Mouse (Mus musculus): ENCODE measurements at regions not wholly inside any gene's neighbourhood (a gene's known extent, or its start where the extent isn't known, plus 50 kb on each side); places are given as distances from the start of the nearest gene placed in this dataset.

DNA sequence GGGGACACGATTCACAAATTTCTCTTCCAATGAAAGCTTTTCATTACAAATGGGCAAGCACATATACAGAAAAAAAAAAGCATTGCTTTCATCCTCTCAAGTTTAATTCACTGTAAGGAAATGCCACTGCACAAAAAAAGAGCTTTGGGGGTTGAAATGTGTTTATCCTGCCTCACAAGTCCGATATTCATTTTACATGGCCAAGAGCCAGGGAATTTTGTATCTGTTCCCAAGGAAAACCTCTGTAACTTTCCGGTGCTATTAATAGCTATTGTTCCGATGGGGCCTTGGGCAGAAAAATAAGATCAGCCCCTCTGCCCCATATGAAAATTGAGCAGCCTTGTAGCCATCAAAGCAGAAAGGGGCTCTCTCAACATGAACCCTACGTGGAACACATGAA, 465.9 kb upstream of the Mki67 start:
- Histone ChIP-seq H3K4me3 (ENCODE audit: low read depth, low read length) (no peak overlapping the region), H3K4me2 (ENCODE audit: low read depth, low read length) (no peak overlapping the region), H3K27ac (replicated peaks; ENCODE audit: low read depth, low read length) (no peak overlapping the region), H3K36me3 (replicated peaks; ENCODE audit: control insufficient read depth, insufficient read depth, low read depth, low read length) (no peaks in the 10 kb centered on the region), H3K4me1 (ENCODE audit: control insufficient read depth, insufficient read depth, low read length) (no peaks in the 10 kb centered on the region), H3K27me3 (ENCODE audit: control insufficient read depth, insufficient read depth, low read length) (no peaks in the 10 kb centered on the region), H3K9ac (replicated peaks; ENCODE audit: low read length) (no peak overlapping the region), H3K9me3 (replicated peaks; ENCODE audit: control insufficient read depth, low read length) (no peaks in the 10 kb centered on the region)
- DNase-seq (ENCODE audit: low spot score) (no peak), ATAC-seq (replicated peaks; ENCODE audit: insufficient number of reproducible peaks, low FRiP score, low TSS enrichment, low read depth) (no peak)
- WGBS: 85% methylated on average over 5 of the region's 5 CpGs

DNA sequence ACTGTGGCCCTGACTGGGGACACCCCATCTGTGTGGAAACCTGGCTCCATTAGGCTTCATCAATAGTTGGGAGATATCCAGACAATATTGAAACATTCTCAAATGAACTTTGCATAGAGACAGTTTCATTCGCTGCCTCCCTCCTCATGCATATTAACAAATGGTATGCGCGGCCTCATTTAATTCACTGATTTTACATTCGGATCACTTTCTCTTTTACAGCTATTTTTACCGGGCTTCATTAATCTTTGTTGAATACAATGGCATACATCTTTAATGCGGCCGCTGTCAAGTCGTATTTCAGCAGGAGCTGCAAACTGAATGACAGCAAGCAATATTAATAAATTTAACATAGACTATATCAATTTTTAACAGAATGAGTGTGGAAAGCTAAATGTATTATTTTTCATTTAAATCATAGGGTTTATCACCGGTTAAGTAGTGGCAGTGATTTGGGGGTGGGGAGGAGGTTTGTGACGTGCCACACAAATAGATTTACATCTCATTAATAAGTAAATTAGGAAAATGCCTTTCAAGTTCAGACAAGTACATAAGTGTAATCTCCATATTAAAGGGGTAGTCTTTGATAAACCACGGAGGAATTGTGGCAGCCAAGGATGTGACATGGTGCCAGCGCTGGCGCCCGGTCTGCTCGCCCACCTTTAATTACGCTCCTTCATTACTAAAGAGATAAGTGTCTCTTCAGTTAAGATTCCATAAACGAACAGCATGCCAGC, 480.4 kb upstream of the Mki67 start:
- WGBS: 88% methylated on average over 17 of the region's 17 CpGs
- H3K36me3 ChIP-seq (replicated peaks; ENCODE audit: control insufficient read depth, insufficient read depth, low read depth, low read length): no peaks in the 10 kb centered on the region
- no peak overlapping the region for H3K4me2 ChIP-seq (ENCODE audit: low read depth, low read length)
- ATAC-seq (replicated peaks; ENCODE audit: insufficient number of reproducible peaks, low FRiP score, low TSS enrichment, low read depth) (no peak), DNase-seq (ENCODE audit: low spot score) (no peak)
- H3K9ac ChIP-seq (replicated peaks; ENCODE audit: low read length): no peak overlapping the region
- no peaks in the 10 kb centered on the region for H3K9me3 ChIP-seq (replicated peaks; ENCODE audit: control insufficient read depth, low read length)
- no peak overlapping the region for H3K27ac ChIP-seq (replicated peaks; ENCODE audit: low read depth, low read length)
- no peaks in the 10 kb centered on the region for H3K27me3 ChIP-seq (ENCODE audit: control insufficient read depth, insufficient read depth, low read length)
- no peak overlapping the region for H3K4me3 ChIP-seq (ENCODE audit: low read depth, low read length)
- H3K4me1 ChIP-seq (ENCODE audit: control insufficient read depth, insufficient read depth, low read length): no peaks in the 10 kb centered on the region

DNA sequence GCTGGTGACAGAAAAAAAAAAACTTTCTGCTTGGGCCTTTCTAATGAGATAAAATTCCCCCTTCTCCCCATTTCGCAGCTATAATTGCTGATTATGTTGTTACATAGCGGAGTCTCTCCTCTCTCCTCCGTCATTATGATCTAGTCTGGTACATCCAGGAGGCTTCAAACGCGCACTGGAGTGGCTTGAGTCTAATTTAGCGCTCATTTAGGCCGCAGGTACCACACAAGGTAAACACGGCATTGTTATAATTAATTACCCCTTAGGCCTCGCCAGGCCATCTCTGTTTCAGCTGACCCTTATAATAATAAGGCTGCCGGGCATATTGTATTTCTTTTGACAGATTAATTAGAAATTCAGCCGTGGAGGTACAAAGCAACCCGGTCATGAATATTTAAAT, 492.7 kb upstream of the Mki67 start:
- no peaks in the 10 kb centered on the region for H3K9me3 ChIP-seq (replicated peaks; ENCODE audit: control insufficient read depth, low read length)
- no peak for DNase-seq (ENCODE audit: low spot score)
- no peak overlapping the region for H3K9ac ChIP-seq (replicated peaks; ENCODE audit: low read length)
- H3K36me3 ChIP-seq (replicated peaks; ENCODE audit: control insufficient read depth, insufficient read depth, low read depth, low read length): no peaks in the 10 kb centered on the region
- H3K4me1 ChIP-seq (ENCODE audit: control insufficient read depth, insufficient read depth, low read length): peaks cover 3% of the 10 kb centered on the region
- H3K4me3 ChIP-seq (ENCODE audit: low read depth, low read length): no peak overlapping the region
- no peak for ATAC-seq (replicated peaks; ENCODE audit: insufficient number of reproducible peaks, low FRiP score, low TSS enrichment, low read depth)
- H3K27ac ChIP-seq (replicated peaks; ENCODE audit: low read depth, low read length): no peak overlapping the region
- no peaks in the 10 kb centered on the region for H3K27me3 ChIP-seq (ENCODE audit: control insufficient read depth, insufficient read depth, low read length)
- 64% methylated on average over 12 of the region's 12 CpGs for whole genome bisulfite sequencing
- no peak overlapping the region for H3K4me2 ChIP-seq (ENCODE audit: low read depth, low read length)

DNA sequence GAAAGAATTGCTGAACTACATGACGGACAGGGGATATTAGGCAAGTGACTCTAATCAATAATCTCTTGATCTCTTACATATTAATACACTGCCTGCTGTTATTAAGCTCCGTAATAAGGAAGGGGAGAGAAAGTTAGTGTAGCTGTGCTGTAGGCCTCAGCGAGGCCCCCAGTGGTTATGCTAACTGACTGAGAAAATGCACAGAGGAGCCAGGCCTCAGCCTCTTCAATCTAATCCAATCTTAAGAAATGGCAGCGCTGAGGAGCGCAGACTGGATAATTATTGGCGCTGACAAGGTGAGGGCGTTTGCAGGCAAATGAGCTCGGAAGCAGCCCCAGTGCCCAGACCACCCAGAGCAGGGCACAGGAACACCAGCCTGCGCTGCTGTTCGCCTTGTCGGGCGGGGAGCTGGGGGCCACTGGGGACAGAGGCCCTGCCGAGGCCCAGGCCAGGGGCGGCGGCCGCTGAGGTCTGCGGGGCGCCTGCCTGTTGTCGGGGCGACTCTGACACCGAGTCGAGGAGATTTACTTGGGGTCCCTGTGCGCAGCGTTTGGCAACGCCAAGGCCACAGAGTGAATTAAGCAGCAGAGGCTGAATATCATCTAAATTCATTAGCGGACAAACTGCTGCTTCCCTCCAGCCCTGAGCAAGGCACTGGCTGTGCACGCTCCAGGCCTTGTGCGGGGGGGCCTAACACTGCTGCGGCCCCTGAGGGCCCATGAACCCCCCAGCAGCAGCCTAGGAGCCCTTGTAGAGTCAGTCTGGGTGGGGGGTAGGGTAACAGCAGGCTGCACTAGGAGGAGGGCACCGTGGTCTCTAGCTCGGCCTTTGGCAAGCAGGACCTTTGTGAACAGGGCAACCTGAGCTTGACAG, 493.4 kb upstream of the Mki67 start:
- Histone ChIP-seq H3K27me3 (ENCODE audit: control insufficient read depth, insufficient read depth, low read length) (no peaks in the 10 kb centered on the region), H3K9ac (replicated peaks; ENCODE audit: low read length) (peak overlapping the region; percentile 58), H3K27ac (replicated peaks; ENCODE audit: low read depth, low read length) (0 out of 2 replicates have a peak overlapping the region, but pooled peaks have one; percentile 21), H3K4me2 (ENCODE audit: low read depth, low read length) (peak overlapping the region; percentile 28), H3K4me1 (ENCODE audit: control insufficient read depth, insufficient read depth, low read length) (peaks cover 6% of the 10 kb centered on the region), H3K4me3 (ENCODE audit: low read depth, low read length) (no peak overlapping the region), H3K36me3 (replicated peaks; ENCODE audit: control insufficient read depth, insufficient read depth, low read depth, low read length) (no peaks in the 10 kb centered on the region), H3K9me3 (replicated peaks; ENCODE audit: control insufficient read depth, low read length) (no peaks in the 10 kb centered on the region)
- WGBS: 20% methylated on average over 31 of the region's 31 CpGs
- DNase-seq (ENCODE audit: low spot score) (peak; percentile 50), ATAC-seq (replicated peaks; ENCODE audit: insufficient number of reproducible peaks, low FRiP score, low TSS enrichment, low read depth) (peak; percentile 78; the same call in 1 of the 2 replicates)

DNA sequence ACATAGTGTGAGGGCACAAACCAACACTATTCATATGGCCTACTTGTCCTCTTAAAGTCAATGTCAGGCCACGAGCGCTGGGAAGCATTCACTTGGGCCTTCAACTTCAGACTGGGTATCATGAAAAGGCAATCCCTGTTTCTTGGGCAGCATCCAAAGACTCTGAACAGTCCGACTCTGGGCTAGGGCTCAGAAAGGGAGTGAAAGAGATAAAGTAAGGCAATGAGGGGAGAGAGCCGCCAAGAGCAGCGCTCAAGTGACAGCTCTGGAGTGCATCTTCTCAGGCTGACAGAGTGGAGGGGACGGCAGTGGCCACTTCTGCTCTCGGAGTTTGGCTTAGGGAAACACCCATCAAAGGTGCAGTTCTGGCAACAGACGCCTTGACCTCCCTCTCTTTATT, 496.3 kb upstream of the Mki67 start:
- ATAC-seq (replicated peaks; ENCODE audit: insufficient number of reproducible peaks, low FRiP score, low TSS enrichment, low read depth) (no peak), DNase-seq (ENCODE audit: low spot score) (no peak)
- no peaks in the 10 kb centered on the region for H3K9me3 ChIP-seq (replicated peaks; ENCODE audit: control insufficient read depth, low read length)
- no peak overlapping the region for H3K27ac ChIP-seq (replicated peaks; ENCODE audit: low read depth, low read length)
- no peak overlapping the region for H3K4me2 ChIP-seq (ENCODE audit: low read depth, low read length)
- H3K36me3 ChIP-seq (replicated peaks; ENCODE audit: control insufficient read depth, insufficient read depth, low read depth, low read length): no peaks in the 10 kb centered on the region
- H3K4me3 ChIP-seq (ENCODE audit: low read depth, low read length): no peak overlapping the region
- H3K27me3 ChIP-seq (ENCODE audit: control insufficient read depth, insufficient read depth, low read length): no peaks in the 10 kb centered on the region
- H3K9ac ChIP-seq (replicated peaks; ENCODE audit: low read length): no peak overlapping the region
- H3K4me1 ChIP-seq (ENCODE audit: control insufficient read depth, insufficient read depth, low read length): peaks cover 6% of the 10 kb centered on the region
- 54% methylated on average over 8 of the region's 8 CpGs for WGBS

DNA sequence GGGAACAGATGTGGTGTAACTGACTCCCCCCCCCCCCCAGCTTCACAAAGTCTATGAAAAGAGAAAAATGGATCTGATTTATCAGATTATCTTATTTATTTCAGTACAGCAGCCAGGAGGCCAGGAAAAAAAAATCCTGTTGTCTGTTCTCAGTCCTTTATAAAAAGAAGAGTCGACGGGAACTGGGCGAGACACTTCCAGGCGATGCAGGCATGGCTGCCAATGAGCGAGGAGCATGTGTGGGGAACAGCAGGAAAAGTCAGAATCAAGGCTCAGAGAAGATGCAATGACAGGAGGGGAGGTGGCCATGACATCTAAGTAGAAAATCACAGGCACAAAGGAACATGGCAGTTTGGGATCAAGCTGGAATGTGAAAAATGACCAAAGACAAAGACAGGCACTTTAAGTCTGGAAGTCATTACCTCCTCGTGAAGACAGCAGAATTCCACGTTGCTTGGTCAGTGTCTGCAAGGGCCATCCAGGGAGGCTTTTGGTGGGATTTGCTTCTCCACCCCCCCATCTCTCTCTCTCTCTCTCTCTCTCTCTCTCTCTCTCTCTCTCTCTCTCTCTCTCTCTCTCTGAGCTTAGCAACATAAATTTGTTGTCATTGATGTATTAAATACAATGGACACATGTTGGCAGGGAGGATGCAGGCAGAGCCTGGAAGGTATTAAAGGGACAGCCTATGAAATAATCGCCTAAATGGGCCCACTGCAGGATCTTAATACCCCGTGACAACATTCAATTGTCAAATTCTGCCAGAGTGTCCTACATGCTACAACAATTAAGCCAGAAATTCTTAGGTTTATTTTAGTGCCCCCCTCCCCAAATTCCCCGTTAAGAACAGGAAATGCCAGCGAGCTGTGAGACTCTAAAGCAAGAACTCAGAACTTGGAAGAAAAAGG, 497.1 kb upstream of the Mki67 start:
- peaks cover 6% of the 10 kb centered on the region for H3K4me1 ChIP-seq (ENCODE audit: control insufficient read depth, insufficient read depth, low read length)
- no peak overlapping the region for H3K4me3 ChIP-seq (ENCODE audit: low read depth, low read length)
- ATAC-seq (replicated peaks; ENCODE audit: insufficient number of reproducible peaks, low FRiP score, low TSS enrichment, low read depth) (no peak), DNase-seq (ENCODE audit: low spot score) (peak; percentile 56)
- WGBS: 24% methylated on average over 11 of the region's 11 CpGs
- H3K4me2 ChIP-seq (ENCODE audit: low read depth, low read length): no peak overlapping the region; the same call in 1 of the 2 replicates
- no peaks in the 10 kb centered on the region for H3K27me3 ChIP-seq (ENCODE audit: control insufficient read depth, insufficient read depth, low read length)
- H3K9ac ChIP-seq (replicated peaks; ENCODE audit: low read length): no peak overlapping the region
- no peaks in the 10 kb centered on the region for H3K36me3 ChIP-seq (replicated peaks; ENCODE audit: control insufficient read depth, insufficient read depth, low read depth, low read length)
- peak overlapping the region; percentile 31; the same call in 1 of the 2 replicates for H3K27ac ChIP-seq (replicated peaks; ENCODE audit: low read depth, low read length)
- H3K9me3 ChIP-seq (replicated peaks; ENCODE audit: control insufficient read depth, low read length): no peaks in the 10 kb centered on the region

DNA sequence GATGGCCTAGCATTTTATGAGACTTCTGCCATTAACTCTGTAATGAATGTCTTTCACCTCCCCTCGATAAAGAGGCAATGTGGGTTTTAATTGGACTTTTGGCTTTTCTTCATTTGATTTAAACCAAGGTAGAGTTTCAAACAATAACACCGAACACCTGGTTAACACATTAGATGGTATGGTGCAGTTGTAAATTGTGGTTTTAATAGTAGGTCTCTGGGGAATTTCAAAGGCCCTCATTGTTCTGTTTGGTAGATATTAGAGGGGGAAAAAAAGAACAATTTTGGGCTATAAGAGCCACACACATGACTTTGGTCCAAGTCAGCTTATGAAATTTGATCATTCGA, 497.8 kb upstream of the Mki67 start:
- 56% methylated on average over 3 of the region's 3 CpGs for WGBS
- H3K9ac ChIP-seq (replicated peaks; ENCODE audit: low read length): no peak overlapping the region
- no peaks in the 10 kb centered on the region for H3K36me3 ChIP-seq (replicated peaks; ENCODE audit: control insufficient read depth, insufficient read depth, low read depth, low read length)
- H3K27me3 ChIP-seq (ENCODE audit: control insufficient read depth, insufficient read depth, low read length): no peaks in the 10 kb centered on the region
- ATAC-seq (replicated peaks; ENCODE audit: insufficient number of reproducible peaks, low FRiP score, low TSS enrichment, low read depth) (no peak), DNase-seq (ENCODE audit: low spot score) (no peak)
- no peaks in the 10 kb centered on the region for H3K9me3 ChIP-seq (replicated peaks; ENCODE audit: control insufficient read depth, low read length)
- no peak overlapping the region for H3K4me3 ChIP-seq (ENCODE audit: low read depth, low read length)
- peaks cover 6% of the 10 kb centered on the region for H3K4me1 ChIP-seq (ENCODE audit: control insufficient read depth, insufficient read depth, low read length)
- H3K4me2 ChIP-seq (ENCODE audit: low read depth, low read length): no peak overlapping the region
- H3K27ac ChIP-seq (replicated peaks; ENCODE audit: low read depth, low read length): no peak overlapping the region

Measured in embryonic facial prominence, embryonic 11.5 days (tissue).